Mouse (Mus musculus) midbrain, embryonic 15.5 days (tissue): Measurements from ENCODE around the gene Olfr1175-ps. TPM values are rescaled to one million over a fixed set of nuclear protein-coding genes. Genes with fewer than 3 reads are reported as not detected.

Experiments used
- ATAC-seq: fragments of 200-750 bp; cut with Nextera tagmentation; replicated peaks from 2 replicates; pipeline ENCODE4 v1.8.0; 2017; ENCODE audit warnings: moderate TSS enrichment
- H3K27ac ChIP-seq: fragments of 300-500 bp; sonication (generic); 2 replicates; pipeline ENCODE4 v1.5.1; 2015; ENCODE audit warnings: mild to moderate bottlenecking, inconsistent platforms
- H3K27me3 ChIP-seq: fragments of 300-500 bp; sonication (generic); replicated peaks from 2 replicates; pipeline ENCODE4 v1.6.1; 2015; ENCODE audit warnings: inconsistent platforms
- H3K36me3 ChIP-seq: fragments of 300-500 bp; sonication (generic); replicated peaks from 2 replicates; pipeline ENCODE4 v1.6.1; 2015; ENCODE audit warnings: inconsistent platforms
- H3K4me1 ChIP-seq: fragments of 300-500 bp; sonication (generic); 2 replicates; pipeline ENCODE4 v1.6.1; 2015; ENCODE audit warnings: inconsistent platforms
- H3K4me2 ChIP-seq: fragments of 300-500 bp; sonication (generic); 2 replicates; pipeline ENCODE4 v1.6.1; 2015; ENCODE audit warnings: inconsistent platforms, mild to moderate bottlenecking, moderate library complexity
- H3K4me3 ChIP-seq: fragments of 300-500 bp; sonication (generic); 2 replicates; pipeline ENCODE4 v1.5.1; 2015; ENCODE audit warnings: mild to moderate bottlenecking, inconsistent platforms
- H3K9ac ChIP-seq: fragments of 300-500 bp; sonication (generic); 2 replicates; pipeline ENCODE4 v1.6.1; 2015; ENCODE audit warnings: mild to moderate bottlenecking, inconsistent platforms
- H3K9me3 ChIP-seq: fragments of 300-500 bp; sonication (generic); 2 replicates; pipeline ENCODE4 v1.6.1; 2016; ENCODE audit warnings: inconsistent platforms
- WGBS: fragments of 180-500 bp; shearing (Covaris S2); methylation state at CpG from one replicate; pipeline ENCODE4 v1.1.7; 2015; ENCODE audit warnings: mixed read lengths; 5-methylcytosine and 5-hydroxymethylcytosine counted together
- polyA plus RNA-seq: library from polyadenylated mRNA; unstranded; fragments of >200 nt; fragmentation: Nextera tagmentation; extraction: Ambion mirVana; gene quantifications from 2 replicates; pipeline ENCODE4 v1.2.1, GENCODE M21; 2015

Olfr1175-ps gene
- polyA plus RNA-seq, result not detected in 2 replicates

DNA sequence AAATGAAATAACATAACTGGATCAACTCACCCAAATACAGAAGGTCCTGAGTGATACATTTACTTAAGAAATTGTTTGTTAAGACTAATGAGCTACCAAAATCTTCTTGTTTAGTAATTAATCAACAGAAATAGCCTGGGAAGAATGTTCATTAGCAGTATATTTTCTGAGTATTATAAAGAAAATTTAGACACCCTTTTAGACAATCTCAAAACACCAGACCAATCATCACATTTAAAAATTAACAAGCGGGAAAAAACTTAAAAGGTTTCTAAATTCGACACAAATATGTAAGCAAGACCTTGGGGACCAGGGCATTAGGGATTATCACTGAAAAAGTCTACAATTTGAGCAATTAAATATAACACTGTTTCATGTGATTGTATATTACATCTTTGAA, at the start of gene Olfr1175-ps:
Olfr1175-ps (minus strand) TSS at position 101 of the 400 bp plus-strand sequence.
- Histone ChIP-seq H3K4me2 (no peak within 1 kb of the TSS), H3K4me1 (no peaks in the 10 kb centered on the region), H3K9ac (no peak within 1 kb of the TSS), H3K4me3 (no peak within 1 kb of the TSS), H3K9me3 (no peaks in the 10 kb centered on the region), H3K36me3 (no peaks in the 10 kb centered on the region), H3K27ac (no peak within 1 kb of the TSS), H3K27me3 (no peaks in the 10 kb centered on the region)
- no peak for ATAC-seq
- 90% methylated on average over 2 of the region's 2 CpGs for WGBS

DNA sequence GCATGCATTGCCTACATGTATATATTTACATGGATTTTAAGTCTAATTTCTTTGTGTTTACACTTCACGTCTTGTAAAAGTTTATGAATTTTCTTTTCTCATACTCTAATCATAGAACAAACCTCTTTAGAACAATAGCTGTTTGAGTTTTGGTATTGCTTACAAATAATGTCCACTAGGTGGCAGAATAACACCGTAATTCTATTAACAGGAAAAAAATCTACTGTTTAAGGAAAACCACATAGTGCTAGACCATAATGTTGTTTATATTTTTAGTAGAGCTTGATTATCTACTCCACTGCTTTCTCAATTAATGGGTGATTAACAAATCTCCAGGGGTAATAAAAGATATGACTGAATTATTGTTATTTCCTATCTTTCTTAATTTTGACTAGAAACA, 29.3 kb upstream of the Olfr1175-ps start:
- no peak overlapping the region for H3K4me2 ChIP-seq
- H3K9me3 ChIP-seq, result no peaks in the 10 kb centered on the region
- no peak overlapping the region for H3K4me3 ChIP-seq
- H3K27ac ChIP-seq, result no peak overlapping the region
- H3K9ac ChIP-seq, result no peak overlapping the region
- no peaks in the 10 kb centered on the region for H3K4me1 ChIP-seq
- peak; percentile 85 for ATAC-seq
- H3K27me3 ChIP-seq, result no peaks in the 10 kb centered on the region
- H3K36me3 ChIP-seq, result no peaks in the 10 kb centered on the region
- WGBS, result 2% methylated on average over 2 of the region's 2 CpGs

DNA sequence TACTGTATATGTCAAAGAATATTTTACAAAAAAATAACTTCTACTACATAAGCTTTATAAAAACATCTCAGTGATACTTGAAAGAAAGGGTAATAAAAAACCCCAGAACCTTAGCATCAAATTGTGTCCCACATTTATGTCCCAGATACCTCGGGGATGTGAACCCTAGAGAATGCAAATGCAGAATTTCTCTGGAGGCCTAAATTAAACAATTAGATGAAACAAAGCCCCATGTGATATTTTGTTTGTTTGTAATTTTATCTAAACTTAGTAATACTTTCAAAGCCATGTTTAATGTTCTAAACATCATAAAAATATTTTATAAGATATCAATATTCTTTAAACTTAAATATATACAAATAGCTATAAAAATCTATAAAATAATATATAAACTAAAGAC, 19.4 kb upstream of the Olfr1175-ps start, which contains the start of gene Olfr1177-ps:
Olfr1177-ps (minus strand) TSS at position 101 of the 400 bp plus-strand sequence.
- H3K4me3 ChIP-seq, result no peak within 1 kb of the TSS
- ATAC-seq, result no peak
- no peaks in the 10 kb centered on the region for H3K36me3 ChIP-seq
- H3K9ac ChIP-seq, result no peak within 1 kb of the TSS
- H3K9me3 ChIP-seq, result no peaks in the 10 kb centered on the region
- no peak within 1 kb of the TSS for H3K4me2 ChIP-seq
- WGBS, result 89% methylated on average over 1 of the region's 1 CpGs
- no peaks in the 10 kb centered on the region for H3K27me3 ChIP-seq
- H3K4me1 ChIP-seq, result no peaks in the 10 kb centered on the region
- H3K27ac ChIP-seq, result no peak within 1 kb of the TSS

DNA sequence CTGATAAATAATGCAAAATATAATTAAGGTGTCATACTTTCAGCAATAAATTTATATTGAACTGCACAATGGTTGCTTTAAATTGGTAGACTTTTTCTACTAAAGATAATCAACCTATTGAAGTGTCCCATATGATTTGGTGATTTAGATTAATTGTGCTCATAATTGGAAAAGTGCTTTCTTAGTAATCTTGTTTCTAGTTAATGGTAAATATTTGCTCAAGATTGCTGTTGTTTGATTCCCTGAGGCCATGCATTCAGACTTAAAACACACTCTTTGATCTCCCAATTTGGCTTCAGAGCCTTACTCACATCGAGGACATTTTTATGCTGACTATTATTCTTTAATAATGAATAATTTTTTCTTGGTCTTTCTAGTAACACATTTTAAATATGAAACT, 9.4 kb upstream of the Olfr1175-ps start, which contains the start of gene Olfr1176:
Olfr1176 (plus strand) TSS at position 301 of the 400 bp plus-strand sequence.
- no peak for ATAC-seq
- no peak within 1 kb of the TSS for H3K27ac ChIP-seq
- no peaks in the 10 kb centered on the region for H3K9me3 ChIP-seq
- no peaks in the 10 kb centered on the region for H3K4me1 ChIP-seq
- H3K4me2 ChIP-seq, result no peak within 1 kb of the TSS
- whole genome bisulfite sequencing, result 69% methylated on average over 1 of the region's 1 CpGs
- no peak within 1 kb of the TSS for H3K9ac ChIP-seq
- H3K27me3 ChIP-seq, result no peaks in the 10 kb centered on the region
- H3K4me3 ChIP-seq, result no peak within 1 kb of the TSS
- H3K36me3 ChIP-seq, result no peaks in the 10 kb centered on the region

DNA sequence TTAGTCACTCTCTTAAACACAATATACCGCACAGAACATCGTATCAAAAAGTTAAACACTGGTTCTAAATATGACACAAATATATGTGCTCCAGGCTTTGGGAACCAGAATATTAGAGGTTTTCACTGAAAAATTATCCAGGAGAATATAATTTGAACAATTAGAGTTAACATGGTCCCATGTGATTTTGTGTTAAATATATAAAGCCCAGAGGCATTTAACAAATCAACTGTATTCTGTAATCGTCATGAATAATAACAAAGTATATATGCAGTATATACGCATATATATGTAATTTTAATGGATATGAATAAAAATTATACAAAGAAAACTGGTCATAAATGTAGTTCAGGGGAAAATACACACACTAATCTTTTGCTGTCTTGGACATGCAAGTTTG, 12.0 kb downstream of the Olfr1175-ps start, which contains the start of gene Olfr1174-ps:
Olfr1174-ps (minus strand) TSS at position 101 of the 400 bp plus-strand sequence.
- H3K4me1 ChIP-seq, result no peaks in the 10 kb centered on the region
- H3K4me3 ChIP-seq, result no peak within 1 kb of the TSS
- no peak for ATAC-seq
- H3K27me3 ChIP-seq, result no peaks in the 10 kb centered on the region
- no peak within 1 kb of the TSS for H3K9ac ChIP-seq
- 89% methylated on average over 4 of the region's 4 CpGs for WGBS
- H3K27ac ChIP-seq, result no peak within 1 kb of the TSS
- H3K4me2 ChIP-seq, result no peak within 1 kb of the TSS
- H3K36me3 ChIP-seq, result no peaks in the 10 kb centered on the region
- no peaks in the 10 kb centered on the region for H3K9me3 ChIP-seq

DNA sequence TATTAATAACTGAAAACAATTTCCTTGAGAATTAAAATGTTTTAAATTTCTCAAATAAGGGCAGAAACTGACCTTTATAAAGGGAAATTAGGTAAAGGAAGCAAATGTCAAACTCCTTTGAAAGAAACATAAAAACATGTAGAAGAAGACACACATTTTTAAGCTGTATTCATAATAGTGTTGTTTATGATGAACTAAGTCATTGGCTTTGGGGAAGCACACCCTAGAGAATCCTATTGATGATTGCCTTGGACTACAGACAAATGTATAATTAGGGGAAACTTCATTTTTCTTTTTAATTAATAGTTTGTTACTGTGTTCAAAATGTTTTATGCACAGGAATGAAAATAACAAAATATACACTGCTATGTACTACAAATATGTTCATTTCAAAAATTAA, 47.2 kb downstream of the Olfr1175-ps start, which contains the start of gene Olfr1173:
Olfr1173 (minus strand) TSS at position 101 of the 400 bp plus-strand sequence.
- Histone ChIP-seq H3K4me3 (no peak within 1 kb of the TSS), H3K9me3 (no peaks in the 10 kb centered on the region), H3K4me1 (no peaks in the 10 kb centered on the region), H3K27me3 (no peaks in the 10 kb centered on the region), H3K36me3 (no peaks in the 10 kb centered on the region), H3K4me2 (no peak within 1 kb of the TSS), H3K9ac (no peak within 1 kb of the TSS), H3K27ac (no peak within 1 kb of the TSS)
- no peak for ATAC-seq

Other genes starting within 250 kb of the Olfr1175-ps start
- gene Olfr1164, start 233.2 kb downstream of the Olfr1175-ps start, polyA plus RNA-seq, result not detected in 2 replicates
- gene Olfr1166, start 198.9 kb downstream of the Olfr1175-ps start, polyA plus RNA-seq, result not detected in 2 replicates
- gene Olfr1167, start 172.0 kb downstream of the Olfr1175-ps start, polyA plus RNA-seq, result not detected in 2 replicates
- gene Olfr1168, start 145.3 kb downstream of the Olfr1175-ps start, polyA plus RNA-seq, result not detected in 2 replicates
- gene Olfr1170, start 98.9 kb downstream of the Olfr1175-ps start, polyA plus RNA-seq, result not detected in 2 replicates
- not detected in 2 replicates for gene Olfr1173, start 47.3 kb downstream of the Olfr1175-ps start, polyA plus RNA-seq
- not detected in 2 replicates for gene Olfr1174-ps, start 12.1 kb downstream of the Olfr1175-ps start, polyA plus RNA-seq
- gene Olfr1176, start 9.5 kb upstream of the Olfr1175-ps start, polyA plus RNA-seq, result not detected in 2 replicates
- not detected in 2 replicates for gene Olfr1177-ps, start 19.3 kb upstream of the Olfr1175-ps start, polyA plus RNA-seq
- not detected in 2 replicates for gene Olfr1178, start 59.8 kb upstream of the Olfr1175-ps start, polyA plus RNA-seq
- not detected in 2 replicates for gene Olfr1179, start 79.2 kb upstream of the Olfr1175-ps start, polyA plus RNA-seq
- not detected in 2 replicates for gene Olfr1180, start 91.9 kb upstream of the Olfr1175-ps start, polyA plus RNA-seq
- not detected in 2 replicates for gene Olfr1181, start 99.0 kb upstream of the Olfr1175-ps start, polyA plus RNA-seq
- gene Gm13757, start 121.9 kb upstream of the Olfr1175-ps start, polyA plus RNA-seq, result not detected in 2 replicates
- gene Olfr1183, start 127.7 kb upstream of the Olfr1175-ps start, polyA plus RNA-seq, result not detected in 2 replicates
- gene Olfr1184, start 156.4 kb upstream of the Olfr1175-ps start, polyA plus RNA-seq, result not detected in 2 replicates
- not detected in 2 replicates for gene Olfr1185-ps1, start 166.1 kb upstream of the Olfr1175-ps start, polyA plus RNA-seq
- gene Olfr1186, start 191.3 kb upstream of the Olfr1175-ps start, polyA plus RNA-seq, result not detected in 2 replicates
- not detected in 2 replicates for gene Olfr1188, start 229.7 kb upstream of the Olfr1175-ps start, polyA plus RNA-seq